ENCODE assay signal across 8 mouse cellular contexts in the genomic region with DNA sequence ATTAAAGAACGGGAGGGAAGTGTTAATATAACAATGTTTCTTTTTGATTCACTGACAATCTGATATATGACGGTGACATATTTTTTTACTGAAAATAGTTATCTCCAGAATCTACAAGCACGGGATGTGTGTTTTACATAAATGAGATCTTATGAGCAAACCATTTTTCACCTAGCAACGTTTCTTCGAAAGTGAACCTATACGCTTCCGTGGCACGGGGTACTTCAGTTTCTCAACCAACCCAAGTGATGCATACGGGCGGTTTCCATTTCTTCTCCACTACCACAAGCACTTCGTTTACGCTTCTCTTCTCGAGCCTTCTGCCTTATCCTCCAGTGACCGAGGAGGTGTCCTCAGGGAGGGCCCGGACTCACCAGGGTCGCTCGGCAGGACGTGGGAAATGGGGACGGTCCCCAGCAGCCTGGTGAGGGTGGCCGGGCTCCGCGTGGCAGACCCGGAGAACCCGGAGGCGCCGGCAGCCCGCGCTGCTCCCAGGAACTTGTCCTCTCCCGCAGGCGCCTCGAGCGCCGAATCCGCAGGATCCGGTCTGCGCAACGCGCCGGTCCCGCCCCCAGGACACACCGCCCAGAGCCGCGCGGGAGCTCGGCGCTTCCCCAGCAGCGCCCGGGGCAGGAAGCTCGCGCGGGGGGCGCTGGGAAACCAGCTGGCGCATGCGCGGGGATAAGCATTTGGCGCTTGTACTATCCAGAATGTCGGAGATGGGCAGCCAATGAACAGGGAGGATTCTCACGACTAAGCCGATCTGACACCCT. TPM values are rescaled to one million over a fixed set of nuclear protein-coding genes. Genes with fewer than 3 reads are reported as not detected.
DNase-seq lines count a peak whose midpoint lies in the region; ATAC-seq lines count a peak whose summit lies in the region.

Zfp213 (minus strand) TSS at position 644 of the 773 bp plus-strand sequence.

- DNase-seq in adipocyte (ENCODE audit: low spot score): peak; percentile 97
- DNase-seq in embryo, embryonic 10 days (ENCODE audit: low spot score): peak; percentile 95
- peak; percentile 96 for DNase-seq in gastrocnemius, postnatal 14 days
- peak; percentile 92 for DNase-seq in intestine, embryonic 14.5 days (ENCODE audit: low spot score)
- peak; percentile 96 for DNase-seq in left cerebral cortex, postnatal 14 days (ENCODE audit: low spot score in 2 of 2)
- DNase-seq in mesoderm, embryonic 11.5 days (ENCODE audit: low read depth, low spot score): peak; percentile 96
- DNase-seq in right cerebral cortex, postnatal 36 days (ENCODE audit: low spot score in 2 of 2): peak; percentile 92 to 94
- peak; percentile 93 for DNase-seq in yolk sac, embryonic 10.5 days (ENCODE audit: low spot score)

- intact Hi-C loops in gastrocnemius, postnatal 14 days (cut with DNase I; ENCODE audit: low total_unique reads): no loop called here
- intact Hi-C loops in left cerebral cortex, postnatal 14 days (cut with DNase I): no loop called here

- H3K4me1 ChIP-seq in intestine, embryonic 14.5 days (replicated peaks; ENCODE audit: control insufficient read depth, insufficient read depth, low read length): peaks cover 6% of the 10 kb centered on the region; the same call in 1 of the 2 replicates

- under 1% methylated on average over 59 of the region's 59 CpGs for WGBS in intestine, embryonic 14.5 days

- peaks cover 24% of the 10 kb centered on the region for H3K36me3 ChIP-seq in intestine, embryonic 14.5 days (ENCODE audit: control insufficient read depth, insufficient read depth, low read length)

- peak within 1 kb of the TSS; percentile 67 for H3K4me3 ChIP-seq in intestine, embryonic 14.5 days (ENCODE audit: low read depth, low read length)

- H3K27ac ChIP-seq in intestine, embryonic 14.5 days (ENCODE audit: low read depth): peak within 1 kb of the TSS; percentile 94

- H3K4me2 ChIP-seq in intestine, embryonic 14.5 days (ENCODE audit: low read length): peak within 1 kb of the TSS; percentile 64

- no peaks in the 10 kb centered on the region for H3K9me3 ChIP-seq in intestine, embryonic 14.5 days (ENCODE audit: control insufficient read depth, low read length)

- no peaks in the 10 kb centered on the region for H3K27me3 ChIP-seq in intestine, embryonic 14.5 days (replicated peaks; ENCODE audit: control insufficient read depth, insufficient read depth, low read length)

- H3K9ac ChIP-seq in intestine, embryonic 14.5 days (ENCODE audit: low read length): peak within 1 kb of the TSS; percentile 93

- peak; percentile 96 for ATAC-seq in intestine, embryonic 14.5 days (replicated peaks; ENCODE audit: low FRiP score, low TSS enrichment, low read depth)

RNA-seq across cellular contexts. Expression of gene Zfp213, which starts in this region (rescaled TPM):
- total RNA-seq in gastrocnemius, postnatal 14 days (2021): 1 to 10 TPM; 2.2 to 2.6 TPM
- 19.1 and 19.7 TPM in 2 replicates for polyA plus RNA-seq in intestine, embryonic 14.5 days (2014; fragmentation: Nextera tagmentation; extraction: Ambion mirVana)
- 1 to 10 TPM; 6.6 to 6.8 TPM for total RNA-seq in left cerebral cortex, postnatal 14 days (2021)

Comparison
In these comparisons a context has a peak if more than half of its experiments do, and no peak if none do; other contexts are left out.
1. Peak in every context shown above with its lines: DNase-seq, ATAC-seq, H3K4me3 ChIP-seq and H3K27ac ChIP-seq.